Mouse (Mus musculus) MEL (cell line): ENCODE measurements around the gene Crim1. TPM values are rescaled to one million over a fixed set of nuclear protein-coding genes. Genes with fewer than 3 reads are reported as not detected.

Experiments used
- DNase-seq: peaks from one replicate; pipeline ENCODE4 v3.0.0; 2011; ENCODE audit warnings: low read depth, low spot score
- H3K27ac ChIP-seq: 2 replicates; pipeline ENCODE4 v1.5.1; 2012; ENCODE audit warnings: low read depth, mild to moderate bottlenecking, control low read depth, low read length, moderate library complexity; ENCODE audit not compliant: control insufficient read depth
- H3K27me3 ChIP-seq, 2 experiments: fragments of 150-350 bp in 1 of 2; sonication (generic) in 1 of 2; 2 replicates each; pipeline ENCODE4 v1.6.1; 2012; ENCODE audit warnings: low read length in 2 of 2, mild to moderate bottlenecking in 2 of 2, improper control_type of control experiment in 1 of 2, moderate library complexity in 1 of 2; ENCODE audit not compliant: insufficient read depth in 2 of 2, control insufficient read depth in 1 of 2
- H3K36me3 ChIP-seq, 2 experiments: 2 replicates each; pipeline ENCODE4 v1.6.1; 2012 to 2014; ENCODE audit warnings: low read length in 2 of 2, improper control_type of control experiment in 1 of 2, inconsistent platforms in 1 of 2, mild to moderate bottlenecking in 1 of 2; ENCODE audit not compliant: insufficient read depth in 2 of 2, control insufficient read depth in 1 of 2
- H3K4me1 ChIP-seq, 2 experiments: fragments of 150-350 bp in 1 of 2; sonication (generic) in 1 of 2; 2 replicates each; pipeline ENCODE4 v1.6.1; 2012; ENCODE audit warnings: low read length in 2 of 2, improper control_type of control experiment in 1 of 2, mild to moderate bottlenecking in 1 of 2; ENCODE audit not compliant: insufficient read depth in 2 of 2, control insufficient read depth in 1 of 2
- H3K4me3 ChIP-seq, 2 experiments: fragments of 150-350 bp in 1 of 2; sonication (generic) in 1 of 2; 2 replicates each; pipeline ENCODE4 v1.5.1; 2012; ENCODE audit warnings: low read depth in 2 of 2, low read length in 2 of 2, mild to moderate bottlenecking in 2 of 2, moderate library complexity in 2 of 2, control low read depth in 1 of 2, improper control_type of control experiment in 1 of 2; ENCODE audit not compliant: control insufficient read depth in 1 of 2, insufficient read depth in 1 of 2
- H3K79me2 ChIP-seq: 2 replicates; pipeline ENCODE4 v1.6.1; 2012; ENCODE audit warnings: mild to moderate bottlenecking, low read length, moderate library complexity; ENCODE audit not compliant: control insufficient read depth, poor library complexity, insufficient read depth
- H3K9ac ChIP-seq: 2 replicates; pipeline ENCODE4 v1.6.1; 2012; ENCODE audit warnings: low read depth, mild to moderate bottlenecking, control low read depth, low read length, moderate library complexity; ENCODE audit not compliant: control insufficient read depth, poor library complexity, severe bottlenecking
- H3K9me3 ChIP-seq: fragments of 150-350 bp; sonication (generic); replicated peaks from 2 replicates; pipeline ENCODE4 v1.6.1; 2012; ENCODE audit warnings: mild to moderate bottlenecking, low read length, improper control_type of control experiment, moderate library complexity; ENCODE audit not compliant: insufficient read depth
- BHLHE40 ChIP-seq: IDR thresholded peaks from 2 replicates; pipeline ENCODE4 v1.6.1; 2012; ENCODE audit warnings: low read depth, mild to moderate bottlenecking, inconsistent platforms, low read length, improper control_type of control experiment, borderline replicate concordance
- CHD2 ChIP-seq: IDR thresholded peaks from 2 replicates; pipeline ENCODE4 v1.6.1; 2011; ENCODE audit warnings: low read length, improper control_type of control experiment
- ELF1 ChIP-seq: IDR thresholded peaks from 2 replicates; pipeline ENCODE4 v1.6.1; 2014; ENCODE audit warnings: low read depth, mild to moderate bottlenecking, inconsistent platforms, low read length, improper control_type of control experiment, moderate library complexity
- GATA1 ChIP-seq: IDR thresholded peaks from 2 replicates; pipeline ENCODE4 v1.6.1; 2011; ENCODE audit warnings: low read depth, low read length, improper control_type of control experiment
- JUND ChIP-seq: IDR thresholded peaks from 2 replicates; pipeline ENCODE4 v1.6.1; 2011; ENCODE audit warnings: low read depth, mild to moderate bottlenecking, improper control_type of control experiment, low read length
- MAZ ChIP-seq: IDR thresholded peaks from 2 replicates; pipeline ENCODE4 v1.6.1; 2012; ENCODE audit warnings: low read depth, mild to moderate bottlenecking, inconsistent platforms, low read length, improper control_type of control experiment
- NELFE ChIP-seq: IDR thresholded peaks from 2 replicates; pipeline ENCODE4 v1.6.1; 2011; ENCODE audit warnings: low read depth, low read length, improper control_type of control experiment
- NRF1 ChIP-seq: IDR thresholded peaks from 2 replicates; pipeline ENCODE4 v1.6.1; 2014; ENCODE audit warnings: low read depth, mild to moderate bottlenecking, inconsistent platforms, low read length, improper control_type of control experiment, moderate library complexity; ENCODE audit not compliant: poor library complexity, insufficient read depth, severe bottlenecking
- RCOR1 ChIP-seq: IDR thresholded peaks from 2 replicates; pipeline ENCODE4 v1.6.1; 2012; ENCODE audit warnings: low read depth, mild to moderate bottlenecking, inconsistent platforms, low read length, improper control_type of control experiment
- SIN3A ChIP-seq: IDR thresholded peaks from 2 replicates; pipeline ENCODE4 v1.6.1; 2012; ENCODE audit warnings: low read length, improper control_type of control experiment, inconsistent platforms
- TBP ChIP-seq: IDR thresholded peaks from 2 replicates; pipeline ENCODE4 v1.8.0; 2011; ENCODE audit warnings: low read depth, low read length, improper control_type of control experiment
- TCF12 ChIP-seq: IDR thresholded peaks from 2 replicates; pipeline ENCODE4 v1.6.1; 2014; ENCODE audit warnings: low read depth, mild to moderate bottlenecking, inconsistent platforms, low read length, improper control_type of control experiment, moderate library complexity
- UBTF ChIP-seq: IDR thresholded peaks from 2 replicates; pipeline ENCODE4 v1.6.1; 2012; ENCODE audit warnings: low read depth, mild to moderate bottlenecking, inconsistent platforms, low read length, improper control_type of control experiment, moderate library complexity, borderline replicate concordance; ENCODE audit not compliant: insufficient read depth
- USF1 ChIP-seq: IDR thresholded peaks from 2 replicates; pipeline ENCODE4 v1.6.1; 2014; ENCODE audit warnings: low read depth, mild to moderate bottlenecking, inconsistent platforms, low read length, improper control_type of control experiment, moderate library complexity
- ZC3H11A ChIP-seq: IDR thresholded peaks from 2 replicates; pipeline ENCODE4 v1.6.1; 2012; ENCODE audit warnings: low read depth, mild to moderate bottlenecking, inconsistent platforms, low read length, improper control_type of control experiment
- ZKSCAN1 ChIP-seq: IDR thresholded peaks from 2 replicates; pipeline ENCODE4 v1.6.1; 2012; ENCODE audit warnings: low read depth, mild to moderate bottlenecking, inconsistent platforms, low read length, improper control_type of control experiment, moderate library complexity
- ZNF384 ChIP-seq: IDR thresholded peaks from 2 replicates; pipeline ENCODE4 v1.6.1; 2012; ENCODE audit warnings: low read depth, mild to moderate bottlenecking, inconsistent platforms, low read length, improper control_type of control experiment
- polyA plus RNA-seq, 2 experiments: library from polyadenylated mRNA; stranded (reverse) in 1 of 2; unstranded in 1 of 2; fragments of >175 nt in 1 of 2; fragments of >200 nt in 1 of 2; gene quantifications; 2 replicates each; pipeline versions ENCODE4 v1.2.1 to v1.2.4; 2012; ENCODE audit warnings: low replicate concordance in 2 of 2, low read depth in 1 of 2; ENCODE audit not compliant: insufficient read length in 2 of 2, insufficient read depth in 1 of 2, missing spikeins in 1 of 2
- total RNA-seq: library from RNA; depleted of rRNA; stranded (reverse); fragments of 300-350 nt; gene quantifications from 2 replicates; pipeline ENCODE4 v1.2.3, GENCODE M21; 2012

The Crim1 gene
- total and polyA plus RNA-seq, 3 experiments, result not detected

DNA sequence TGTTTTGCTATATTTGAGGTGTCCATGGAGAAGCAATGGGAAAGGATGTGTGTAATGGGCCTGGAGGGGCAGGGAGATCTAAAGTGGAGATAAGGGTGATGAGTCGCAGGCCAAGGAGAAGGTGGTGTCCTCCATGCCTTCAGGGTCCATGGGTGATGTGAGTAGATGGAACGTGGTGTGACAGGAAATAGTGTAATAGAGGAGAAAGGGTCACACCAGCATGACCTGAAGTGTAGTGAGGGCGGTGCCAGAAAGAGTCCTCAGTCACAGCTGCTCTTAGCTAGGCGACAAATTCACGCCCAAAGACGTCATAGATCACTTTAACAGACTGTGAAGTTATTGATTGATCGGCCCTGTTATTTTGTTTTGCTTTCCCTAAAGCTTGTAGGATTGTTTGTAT, 41.2 kb downstream of the Crim1 start:
- H3K4me1 ChIP-seq, result no peaks in the 10 kb centered on the region
- no peaks in the 10 kb centered on the region for H3K36me3 ChIP-seq
- no peaks in the 10 kb centered on the region for H3K9me3 ChIP-seq
- no peak overlapping the region for H3K9ac ChIP-seq
- DNase-seq, result no peak
- no peak overlapping the region for H3K27ac ChIP-seq
- H3K79me2 ChIP-seq, result no peaks in the 10 kb centered on the region
- TF ChIP-seq ZC3H11A (no peak), MAZ (no peak), NRF1 (no peak), NELFE (no peak), SIN3A (no peak), TBP (no peak), CHD2 (no peak), JUND (no peak)
- no peaks in the 10 kb centered on the region for H3K27me3 ChIP-seq
- H3K4me3 ChIP-seq, result no peak overlapping the region

DNA sequence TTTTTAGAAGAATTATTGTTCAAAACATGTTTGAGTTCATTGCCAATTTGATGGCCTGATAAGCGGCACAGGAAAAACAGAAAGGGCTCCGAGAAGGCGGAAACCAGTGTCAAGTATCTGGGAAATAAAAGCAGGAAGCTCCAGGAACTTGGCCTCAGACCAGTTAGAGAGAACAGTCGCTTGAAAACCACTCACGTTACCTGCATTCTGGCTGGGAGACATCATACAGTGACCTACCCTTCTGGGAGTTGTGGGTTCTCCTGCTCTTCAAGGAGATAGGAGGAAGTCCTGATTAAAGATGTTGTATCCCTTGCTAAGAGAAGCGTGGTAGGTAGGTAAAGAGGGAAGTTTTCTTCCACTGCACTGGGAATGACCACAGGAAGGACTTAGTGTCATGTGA, 44.7 kb downstream of the Crim1 start:
- no peak for DNase-seq
- Histone ChIP-seq H3K9ac (no peak overlapping the region), H3K27me3 (no peaks in the 10 kb centered on the region), H3K4me1 (peaks cover 0 to 12% of the 10 kb centered on the region in 2 experiments; a peak in 3 of 4 replicates), H3K4me3 (no peak overlapping the region), H3K36me3 (peaks cover 0 to 14% of the 10 kb centered on the region in 2 experiments; a peak in 2 of 4 replicates), H3K27ac (no peak overlapping the region), H3K79me2 (no peaks in the 10 kb centered on the region), H3K9me3 (no peaks in the 10 kb centered on the region)
- TF ChIP-seq UBTF (no peak), ZC3H11A (no peak), ZNF384 (no peak), CHD2 (no peak), RCOR1 (no peak), TCF12 (no peak), BHLHE40 (no peak)

DNA sequence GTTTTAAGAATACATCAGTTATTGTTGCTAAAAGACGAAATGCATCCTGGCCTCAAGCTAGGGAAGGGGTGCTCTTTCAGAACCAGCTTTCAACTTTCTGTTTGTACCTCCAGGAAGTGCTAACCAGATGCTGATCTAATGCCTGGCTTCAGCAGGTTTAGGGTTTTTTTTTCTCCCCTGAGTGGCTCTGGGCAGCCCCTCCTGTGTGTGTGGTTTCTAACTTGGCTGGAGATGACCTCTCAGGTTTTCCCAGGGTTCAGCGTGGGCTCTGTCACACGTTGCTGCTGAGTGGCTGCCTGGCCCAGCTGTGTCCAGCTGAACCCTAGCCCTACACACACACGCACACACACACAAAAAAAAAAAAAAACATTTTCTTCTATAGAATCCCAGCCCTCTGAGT, 45.4 kb downstream of the Crim1 start:
- Histone ChIP-seq H3K9ac (no peak overlapping the region), H3K4me3 (no peak overlapping the region), H3K27me3 (no peaks in the 10 kb centered on the region), H3K4me1 (peaks cover 0 to 12% of the 10 kb centered on the region in 2 experiments; a peak in 3 of 4 replicates), H3K36me3 (peaks cover 0 to 14% of the 10 kb centered on the region in 2 experiments; a peak in 2 of 4 replicates), H3K79me2 (no peaks in the 10 kb centered on the region), H3K9me3 (no peaks in the 10 kb centered on the region), H3K27ac (no peak overlapping the region)
- TF ChIP-seq RCOR1 (no peak), USF1 (no peak), GATA1 (no peak), UBTF (no peak), MAZ (no peak), CHD2 (no peak), ZKSCAN1 (no peak), ELF1 (no peak)
- DNase-seq, result no peak
